Mouse (Mus musculus): ENCODE results near the gene Cox17.
A peak's percentile ranks its signal among the peaks of the same experiment; 100 is the strongest.

Gene Cox17

DNA sequence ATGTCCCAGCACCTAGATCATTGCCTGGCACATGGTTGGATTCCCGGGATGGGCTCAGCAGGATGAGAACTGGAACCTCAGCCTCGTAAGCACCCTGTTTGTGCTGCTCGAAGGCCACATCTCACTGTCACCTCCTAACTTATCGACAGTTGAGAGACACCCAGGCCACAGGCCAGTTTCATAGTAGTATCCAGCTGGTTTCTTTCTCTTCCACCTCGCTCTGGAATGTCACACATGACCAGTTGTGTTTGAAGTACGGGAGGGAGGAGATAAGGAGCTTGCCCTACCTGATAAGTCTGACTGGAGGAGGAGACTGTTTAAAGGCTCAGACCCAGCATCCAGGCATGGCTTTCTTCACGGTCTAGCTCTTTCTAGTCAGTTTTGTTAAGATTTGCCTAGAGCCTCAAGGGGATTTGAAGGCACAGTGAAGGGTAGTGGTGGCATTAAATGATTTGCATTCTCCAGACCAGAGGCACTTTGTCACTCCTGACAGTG, 3.6 kb downstream of the Cox17 start:
- DNase-seq: no peak

DNA sequence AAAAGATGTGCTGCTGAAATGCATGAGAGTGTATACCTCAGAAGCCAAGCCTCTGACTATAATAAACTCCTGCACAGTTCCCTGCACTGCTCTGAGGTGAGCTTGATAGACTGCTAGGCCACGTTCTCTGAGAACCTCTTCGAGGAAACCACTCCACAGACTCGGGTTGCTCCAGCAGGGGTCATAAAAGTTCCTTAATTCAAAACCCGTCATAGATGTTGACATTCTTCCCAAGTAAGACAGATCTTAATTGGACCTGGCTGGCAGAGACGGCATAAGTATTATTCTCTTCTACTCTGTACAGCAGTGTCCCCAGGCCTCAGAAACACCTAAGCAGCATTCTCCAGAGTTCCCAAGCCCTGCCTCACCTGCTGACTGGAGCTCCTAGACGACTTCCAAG, 4.1 kb downstream of the Cox17 start:
- no peak for DNase-seq

DNA sequence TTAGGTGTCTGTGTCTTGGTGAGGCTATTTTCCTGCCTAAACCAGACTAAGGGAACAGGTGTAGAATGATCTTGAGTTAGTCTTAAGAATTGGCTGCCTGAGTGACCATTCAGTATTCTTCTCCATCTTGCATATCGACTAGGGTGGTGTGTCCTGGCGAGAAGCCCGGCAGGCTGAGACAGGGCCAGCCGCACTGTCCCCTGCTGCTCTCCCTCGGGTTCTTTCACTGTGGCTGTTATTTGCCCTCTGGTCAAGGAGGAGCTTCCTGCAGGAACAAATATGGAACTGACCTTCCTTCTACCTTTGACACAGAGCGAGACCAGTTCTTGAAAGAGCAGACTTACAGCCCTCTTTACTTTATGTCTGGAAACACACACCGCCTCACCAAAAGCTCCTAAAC, 5.2 kb downstream of the Cox17 start:
- peak; percentile 29 to 41 for DNase-seq

DNA sequence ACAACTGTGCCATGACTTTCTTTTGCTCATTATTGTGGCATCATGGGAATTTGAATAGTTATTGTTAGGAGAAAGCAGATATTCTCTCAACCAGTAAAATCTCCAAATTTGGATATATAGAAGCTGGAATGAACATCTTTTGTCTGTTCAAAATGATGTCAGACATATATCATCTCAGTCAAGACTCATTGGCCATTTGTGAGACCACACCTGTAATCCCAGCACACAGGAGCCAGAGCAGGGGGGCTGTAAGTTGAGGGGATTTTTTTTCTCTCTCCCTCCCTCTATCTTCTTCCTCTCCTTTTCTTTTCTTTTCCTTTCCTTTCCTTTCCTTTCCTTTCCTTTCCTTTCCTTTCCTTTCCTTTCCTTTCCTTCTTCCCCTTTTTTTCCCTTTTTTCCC, 6.1 kb downstream of the Cox17 start:
- no peak for DNase-seq

DNA sequence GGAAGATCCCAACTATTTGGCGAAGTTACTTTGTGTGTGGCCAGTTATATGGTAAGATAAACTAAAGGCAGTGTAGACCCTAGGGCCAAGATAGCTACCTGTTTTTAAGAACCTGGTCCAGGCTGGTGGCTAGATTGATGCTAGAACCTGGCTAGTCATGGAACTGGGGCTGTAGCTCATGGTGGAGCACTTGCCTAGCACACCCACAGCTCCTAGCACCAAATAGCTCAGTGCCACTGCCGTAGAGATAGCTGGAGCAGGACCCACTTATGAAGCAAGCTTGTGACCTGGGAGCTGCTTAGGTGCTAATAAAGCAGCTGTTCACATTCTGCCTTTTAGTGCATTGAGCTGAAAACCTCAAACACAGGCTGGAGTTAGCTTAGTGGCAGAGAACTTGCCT, 6.9 kb downstream of the Cox17 start:
- no peak for DNase-seq

DNA sequence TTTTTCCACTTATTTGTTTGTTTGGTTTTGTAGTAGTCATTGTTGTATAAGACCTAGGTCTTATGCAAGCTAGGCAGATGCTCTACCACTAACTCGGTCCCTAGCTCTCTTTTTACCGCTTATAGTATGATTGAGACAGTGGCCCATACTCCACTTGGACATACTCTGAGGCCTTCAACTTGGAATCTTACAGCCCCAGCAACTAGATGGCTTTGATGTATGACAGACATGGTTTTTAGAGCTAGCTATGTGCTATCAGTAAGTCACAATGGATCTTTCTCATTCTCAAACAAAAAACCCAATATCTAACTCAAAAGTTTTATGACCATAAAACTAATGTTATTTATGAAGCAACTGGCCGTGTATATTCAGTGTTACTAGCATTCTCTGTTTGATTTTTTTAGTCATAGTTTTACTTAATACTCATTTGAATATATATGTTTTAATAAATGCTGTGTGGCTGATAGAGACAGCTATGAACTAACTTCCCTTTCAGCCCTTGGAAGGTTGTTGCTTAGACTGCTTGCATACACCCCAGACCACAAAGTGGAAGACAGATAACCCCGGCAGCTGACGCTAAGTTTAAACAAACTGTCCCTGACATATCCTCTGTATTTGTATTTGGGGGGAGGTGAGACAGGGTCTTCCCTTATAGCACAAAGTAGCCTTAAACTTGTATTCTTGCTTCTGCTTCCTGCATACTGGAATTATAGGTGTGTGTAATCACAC, 7.6 kb downstream of the Cox17 start:
- DNase-seq: no peak

DNA sequence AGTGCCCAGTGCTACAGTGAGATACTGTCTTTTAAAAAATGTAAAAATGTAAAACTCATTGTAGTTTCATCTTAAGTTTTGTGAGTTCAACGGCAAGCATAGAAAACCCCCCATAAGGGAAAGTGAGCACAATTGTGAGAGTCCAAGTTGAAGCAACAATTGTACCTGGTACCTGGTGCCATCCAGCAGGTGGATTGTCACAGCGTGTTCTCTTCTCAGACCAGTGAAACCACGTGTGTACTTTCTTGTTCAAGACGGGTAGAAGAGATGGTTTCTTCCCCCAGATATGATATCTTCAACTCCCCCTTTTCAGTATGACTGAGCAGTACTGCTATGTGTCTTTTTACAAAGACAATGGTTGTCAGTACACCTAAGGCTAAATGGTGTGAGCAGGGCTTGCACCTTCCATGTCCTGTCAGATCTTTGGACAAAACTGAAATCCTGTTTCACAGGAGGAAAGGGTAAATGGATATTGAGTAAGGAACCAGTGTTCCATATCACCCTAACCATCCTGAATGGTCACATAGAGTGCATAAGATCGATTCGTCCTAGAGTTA, 11.5 kb downstream of the Cox17 start:
- DNase-seq: no peak

DNA sequence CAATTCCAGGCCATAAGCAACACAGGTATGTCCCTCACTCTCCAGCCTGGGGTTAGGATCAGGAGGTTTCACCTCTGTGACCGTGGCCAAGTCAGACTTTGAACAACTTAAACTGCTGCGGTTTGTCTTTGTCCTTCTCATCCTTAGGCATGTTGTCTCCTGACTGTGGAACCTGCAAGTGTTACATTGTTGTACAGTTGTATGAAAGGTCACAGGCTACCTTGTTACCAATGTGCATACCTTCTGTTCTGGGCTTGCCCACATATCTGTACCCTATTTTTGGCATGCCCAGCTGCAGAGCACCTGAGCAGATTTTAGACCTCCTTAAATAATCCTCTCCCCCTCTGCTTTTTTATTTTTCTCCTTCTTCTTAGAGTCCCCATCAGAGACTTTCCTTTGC, 12.4 kb downstream of the Cox17 start:
- DNase-seq: no peak

DNA sequence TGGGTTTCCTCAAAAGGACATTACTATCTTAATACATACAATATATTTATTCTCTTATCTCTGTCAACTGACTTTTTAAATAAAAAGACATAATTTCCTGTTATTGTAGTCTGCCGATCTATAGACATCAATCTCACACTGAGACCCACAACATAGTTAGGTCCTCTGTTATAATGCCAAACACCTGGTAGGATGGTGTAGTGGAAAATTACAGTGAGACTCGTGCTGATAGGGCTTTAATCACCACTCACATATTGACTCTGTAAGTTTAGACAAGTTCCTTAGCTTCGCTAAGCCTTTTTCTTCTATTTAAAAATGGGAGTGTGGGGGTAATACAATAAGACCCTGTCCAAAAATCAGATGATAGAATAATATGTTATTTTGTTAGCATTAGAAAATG, 13.1 kb downstream of the Cox17 start:
- no peak for DNase-seq

DNA sequence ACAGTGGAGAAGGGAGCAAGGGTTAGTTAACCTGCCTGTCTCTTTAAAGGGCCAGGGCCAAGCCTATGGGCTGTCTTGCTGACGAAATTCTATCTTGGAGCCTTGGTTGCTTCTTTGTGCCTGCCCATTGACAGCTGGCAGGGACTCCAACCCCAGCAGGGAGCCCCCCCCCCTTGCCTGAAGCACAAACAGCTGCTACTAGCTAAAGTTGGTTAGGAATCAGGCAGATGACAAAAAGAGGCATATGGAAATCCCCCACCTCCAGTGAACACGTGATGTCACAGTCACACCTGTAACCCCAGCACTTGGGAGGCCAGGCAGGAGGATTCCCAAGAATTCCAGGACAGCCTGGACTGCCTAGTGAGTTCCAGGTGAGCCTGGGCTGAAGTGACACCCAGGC, 13.5 kb downstream of the Cox17 start:
- no peak for DNase-seq

DNA sequence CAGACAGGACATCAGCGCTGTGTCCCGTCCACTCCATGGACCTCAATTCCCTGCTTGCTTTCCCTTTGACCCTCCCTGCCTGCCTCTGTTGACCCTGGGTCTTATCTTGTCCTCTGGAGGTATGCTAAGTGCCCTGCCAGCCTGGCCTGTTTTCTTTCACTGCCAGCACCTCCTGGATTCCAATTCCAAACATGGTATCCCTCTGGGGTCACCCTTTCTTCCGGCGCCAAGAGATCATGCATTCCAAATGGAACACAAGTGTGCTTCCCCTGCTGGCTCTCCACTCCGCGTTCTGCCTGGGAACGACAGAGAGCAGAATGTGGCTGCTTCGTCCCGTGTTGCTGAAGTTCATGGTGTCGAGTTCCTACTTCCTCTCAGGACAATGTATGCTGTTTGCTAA, 15.1 kb downstream of the Cox17 start, which contains the start of gene Popdc2:
TSS of gene Popdc2 (plus strand) at position 277 of the 400 bp plus-strand sequence.
- DNase-seq: no peak

DNA sequence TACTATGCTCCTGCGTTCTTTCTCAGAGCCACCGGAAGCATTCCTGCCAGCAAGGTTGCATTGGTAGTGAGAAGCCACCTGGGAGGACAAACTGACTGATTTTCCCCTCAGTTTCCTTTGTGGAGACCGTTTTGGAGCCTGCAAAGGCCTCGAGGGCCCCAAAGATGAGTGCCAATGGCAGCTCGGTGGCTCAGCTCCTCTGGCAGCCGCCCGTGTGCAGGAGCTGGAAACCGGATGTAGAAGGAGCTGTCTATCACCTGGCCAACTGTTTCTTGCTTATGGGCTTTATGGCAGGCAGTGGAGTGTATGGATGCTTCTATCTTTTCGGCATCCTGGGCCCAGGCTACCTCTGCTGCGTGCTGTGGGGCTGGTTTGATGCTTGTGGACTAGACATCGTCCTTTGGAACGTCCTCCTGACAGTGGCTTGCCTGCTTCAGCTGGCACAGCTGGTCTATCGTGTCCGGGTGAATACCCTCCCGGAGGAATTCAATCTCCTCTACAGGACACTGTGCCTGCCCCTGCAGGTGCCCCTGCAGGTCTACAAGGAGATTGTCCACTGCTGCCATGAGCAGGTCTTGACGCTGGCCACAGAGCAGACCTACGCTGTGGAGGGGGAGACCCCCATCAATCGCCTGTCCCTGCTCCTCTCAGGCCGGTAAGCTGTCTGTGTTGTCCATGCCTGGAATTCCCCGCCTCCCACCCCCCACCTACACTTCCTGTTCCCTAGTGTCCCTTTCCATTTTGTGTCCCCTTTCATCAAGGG, 15.9 kb downstream of the Cox17 start:
- DNase-seq: no peak

DNA sequence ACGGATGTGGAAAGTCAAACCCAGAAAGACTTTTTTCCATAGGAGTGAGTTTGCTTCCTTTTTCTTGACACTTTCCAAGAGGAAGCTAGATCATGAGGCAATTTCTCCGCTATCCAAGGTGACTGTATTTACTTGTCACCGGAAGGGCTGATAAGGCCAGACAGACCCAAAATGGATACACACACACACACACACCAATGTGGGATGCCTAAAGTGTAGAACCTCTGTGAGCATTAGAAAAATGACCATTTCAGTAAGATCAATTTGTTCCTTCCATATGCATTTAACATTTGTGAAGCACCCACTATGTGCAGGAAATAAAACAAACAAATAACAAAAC, 16.4 kb downstream of the Cox17 start:
- no peak for DNase-seq

DNA sequence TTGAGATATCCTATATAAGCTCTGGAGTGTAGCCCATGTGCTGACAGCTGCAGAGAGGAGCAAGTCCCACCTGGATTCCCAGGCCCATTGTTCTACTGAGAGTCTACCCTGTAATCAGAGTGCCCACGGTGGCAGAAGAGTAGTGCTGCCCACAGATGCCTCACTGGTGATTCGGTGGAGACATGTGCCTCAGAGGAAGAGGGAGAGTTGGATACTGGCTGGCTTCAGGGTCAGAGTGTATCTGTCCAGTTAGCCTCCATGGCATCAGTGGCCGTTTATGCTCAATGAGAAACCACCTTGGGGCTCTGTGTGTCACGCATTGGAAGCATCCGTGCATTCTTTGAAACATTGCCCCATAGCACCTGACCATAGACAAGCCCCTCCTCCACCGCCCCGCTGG, 16.9 kb downstream of the Cox17 start:
- no peak for DNase-seq

DNA sequence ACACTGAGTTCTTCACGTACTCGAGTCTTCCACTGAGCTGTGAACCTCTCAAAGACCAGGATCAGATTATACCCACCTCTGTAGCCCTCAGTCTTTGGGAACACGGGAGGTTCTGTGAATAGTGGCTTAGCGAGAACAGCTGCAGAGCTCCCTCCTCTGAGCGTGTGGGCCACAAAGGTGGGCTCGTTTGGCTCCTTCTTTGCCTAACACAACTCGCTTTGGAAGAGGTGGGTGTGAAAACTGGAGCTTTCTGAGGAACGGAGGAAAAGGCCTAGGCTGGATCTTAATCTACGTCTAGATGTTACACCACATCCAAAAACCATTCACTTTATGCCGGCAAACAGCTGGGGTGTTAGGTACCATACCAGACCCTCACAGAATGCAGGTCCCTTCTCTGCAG, 18.6 kb downstream of the Cox17 start:
- DNase-seq: no peak

DNA sequence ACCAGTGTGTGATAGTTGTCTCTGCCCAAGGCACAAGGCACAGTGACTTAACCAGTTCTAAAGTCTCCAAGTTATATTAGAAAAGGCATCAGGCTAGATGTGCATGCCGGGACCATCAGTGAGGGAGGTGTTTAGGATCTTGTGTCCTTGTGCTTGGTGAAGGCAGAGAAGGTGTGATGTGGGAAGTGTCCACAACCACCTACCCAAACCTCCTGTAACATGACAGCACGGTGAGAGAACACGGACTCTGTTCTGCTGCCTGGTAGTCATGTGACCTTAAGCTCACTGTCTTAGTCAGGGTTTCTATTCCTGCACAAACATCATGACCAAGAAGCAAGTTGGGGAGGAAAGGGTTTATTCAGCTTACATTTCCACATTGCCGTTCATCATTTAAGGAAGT, 19.4 kb downstream of the Cox17 start:
- DNase-seq: no peak

DNA sequence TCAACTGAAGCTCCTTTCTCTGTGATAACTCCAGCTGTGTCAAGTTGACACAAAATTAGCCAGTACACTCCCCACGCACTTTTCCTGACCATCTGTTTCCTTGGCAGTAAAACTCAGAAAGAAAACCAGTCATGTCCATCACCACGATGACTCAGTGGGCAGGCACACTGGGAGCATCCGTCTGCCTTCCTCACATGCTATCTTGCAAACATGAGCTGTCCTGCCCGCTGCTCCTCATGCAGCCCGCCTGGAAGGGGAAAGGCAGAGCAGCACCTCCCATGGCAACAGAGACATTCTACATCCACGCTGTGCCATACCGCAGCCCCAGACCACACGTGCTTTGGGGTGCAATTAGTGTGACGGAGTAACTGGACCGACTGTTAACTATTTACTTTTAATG, 21.5 kb downstream of the Cox17 start:
- DNase-seq: peak; percentile 37 to 43

DNA sequence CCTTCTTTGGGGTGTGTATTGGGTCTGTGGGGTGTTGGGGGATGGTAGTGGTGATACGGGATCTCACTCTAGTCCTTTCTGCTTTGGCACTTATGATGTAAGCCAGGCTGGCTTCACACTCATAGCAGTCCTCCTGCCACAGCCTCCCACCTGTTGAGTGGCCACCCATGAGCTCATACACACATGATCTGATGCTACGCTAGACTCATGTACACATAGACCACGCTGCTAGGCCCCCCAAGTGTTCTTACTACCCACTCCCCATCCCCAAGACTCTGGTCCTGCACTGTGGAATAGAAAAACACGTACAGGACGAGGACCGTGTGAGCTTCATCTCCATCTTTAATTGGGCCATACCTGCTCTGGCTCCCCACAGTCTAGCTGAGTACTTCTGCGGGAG, 22.2 kb downstream of the Cox17 start:
- no peak for DNase-seq

DNA sequence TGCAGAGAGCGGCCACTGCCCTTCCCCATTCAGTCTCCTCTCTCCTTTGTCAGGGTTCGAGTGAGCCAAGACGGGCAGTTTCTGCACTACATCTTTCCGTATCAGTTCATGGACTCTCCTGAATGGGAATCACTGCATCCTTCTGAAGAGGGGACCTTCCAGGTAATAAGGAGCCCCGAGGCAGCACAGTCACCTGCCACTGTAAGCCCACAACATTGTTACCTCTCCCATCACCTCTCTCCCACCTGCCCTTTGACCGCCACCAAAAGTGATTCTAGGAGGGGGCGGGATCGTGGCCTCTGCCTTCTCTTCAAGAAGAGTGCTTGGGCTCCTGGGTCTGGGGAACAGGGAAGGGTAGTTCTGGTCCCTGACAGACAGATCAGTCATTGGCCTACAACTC, 22.6 kb downstream of the Cox17 start:
- no peak for DNase-seq

DNA sequence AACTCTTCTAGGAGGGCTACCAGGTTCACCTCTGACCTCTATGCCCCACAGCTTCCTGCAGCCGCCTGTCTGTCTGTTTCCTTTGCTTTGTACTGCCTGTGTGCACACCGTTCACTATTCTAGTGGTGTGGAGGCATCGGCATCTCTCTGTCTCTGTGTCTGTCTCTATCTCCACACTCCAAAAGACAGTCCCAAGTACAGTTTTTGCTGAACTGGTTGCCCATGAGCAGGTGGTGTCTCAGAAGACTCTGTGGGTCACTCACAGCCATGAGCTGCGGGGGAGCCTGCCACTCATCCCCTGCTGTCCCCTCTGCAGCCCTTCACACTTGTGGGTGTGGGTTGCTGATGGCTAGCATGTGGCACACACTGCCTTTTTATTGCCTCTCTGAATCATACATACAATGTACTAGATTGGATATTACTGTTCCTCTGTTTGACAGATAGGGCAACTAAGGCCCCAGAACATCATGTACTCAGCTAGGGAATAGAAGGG, 23.2 kb downstream of the Cox17 start:
- no peak for DNase-seq

DNA sequence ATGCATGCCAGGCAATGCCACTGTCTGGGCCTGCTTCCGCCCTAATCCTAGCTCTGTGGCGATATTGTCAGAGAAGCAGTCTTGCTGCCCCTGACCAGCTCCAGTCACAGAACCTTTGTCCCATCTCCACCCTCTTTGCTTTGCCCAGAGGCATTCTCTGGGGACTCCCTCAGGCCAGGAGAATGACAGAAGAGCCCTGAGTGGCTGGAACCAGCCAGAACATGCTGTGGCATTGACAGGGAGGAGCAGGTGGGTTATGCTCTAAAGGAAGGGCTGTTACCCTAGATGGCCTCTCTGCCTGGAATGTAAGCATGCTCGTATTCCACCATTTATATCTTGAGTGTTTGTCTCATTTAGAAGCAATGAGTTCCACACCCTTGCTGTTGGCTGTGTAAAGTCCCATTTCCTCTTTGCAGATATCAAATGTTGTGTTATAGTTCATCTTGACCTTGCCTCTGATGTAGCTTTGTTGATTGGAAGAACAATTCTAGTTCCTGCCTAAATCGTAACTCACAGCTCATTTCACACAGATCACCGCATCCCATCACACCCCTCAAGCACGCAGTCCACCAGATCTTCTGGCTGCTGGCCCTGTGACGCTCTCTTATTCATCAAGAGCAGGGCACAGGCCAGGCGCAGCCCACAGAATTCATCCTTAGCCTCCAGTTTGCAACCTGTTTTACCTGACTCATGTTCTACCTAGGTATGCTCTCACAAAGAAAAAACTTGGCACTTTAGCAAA, 24.0 kb downstream of the Cox17 start:
- DNase-seq: no peak

DNA sequence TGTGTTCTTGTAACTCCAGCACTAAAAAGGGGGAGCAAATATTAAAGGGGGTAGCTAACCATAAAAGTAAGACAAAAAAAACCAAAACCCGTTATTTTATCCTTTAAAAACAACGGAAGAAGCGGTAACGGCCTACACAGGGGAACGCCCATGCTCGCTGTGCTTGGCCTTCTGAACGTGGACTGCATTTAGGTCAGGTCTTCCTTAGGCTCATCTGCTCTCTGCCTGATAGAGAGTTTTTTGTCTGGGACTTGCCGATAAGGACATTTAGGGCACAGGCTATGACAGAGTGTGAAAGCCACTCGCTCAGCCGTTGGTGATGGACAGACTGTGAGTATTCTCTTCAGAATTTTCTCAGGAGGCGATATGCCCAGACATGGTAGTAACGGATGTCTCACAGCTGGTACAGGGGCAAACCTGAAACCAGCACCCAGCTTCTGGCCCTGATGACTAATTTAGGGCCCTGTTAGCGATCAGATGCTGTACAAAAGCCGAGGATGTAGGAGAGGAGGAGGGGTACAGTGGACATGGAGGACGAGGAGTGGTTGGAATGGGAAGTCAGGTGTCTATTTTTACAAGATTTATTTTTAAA, 25.0 kb downstream of the Cox17 start:
- no peak for DNase-seq

DNA sequence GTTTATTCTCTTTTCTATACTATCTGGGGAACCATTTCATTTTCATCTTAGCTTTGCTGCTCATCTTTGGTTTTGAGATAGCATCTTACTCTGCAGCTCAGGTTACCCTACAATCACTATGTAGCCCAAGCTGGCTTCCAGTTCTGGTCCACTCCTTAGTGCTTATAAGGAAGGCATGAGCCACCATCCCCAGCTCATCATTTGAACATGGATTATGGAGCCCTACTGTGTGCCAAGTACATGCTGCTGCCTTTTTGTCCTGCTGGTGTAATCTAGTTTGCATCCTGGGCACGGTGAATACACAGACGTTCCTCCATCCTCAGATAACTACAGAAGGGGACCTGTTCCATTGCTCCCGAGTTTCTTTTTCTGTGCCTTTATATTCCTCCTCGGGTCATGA, 26.1 kb downstream of the Cox17 start:
- DNase-seq: no peak
